Mouse (Mus musculus): ENCODE measurements around the gene Cdh23.

The Cdh23 gene

DNA sequence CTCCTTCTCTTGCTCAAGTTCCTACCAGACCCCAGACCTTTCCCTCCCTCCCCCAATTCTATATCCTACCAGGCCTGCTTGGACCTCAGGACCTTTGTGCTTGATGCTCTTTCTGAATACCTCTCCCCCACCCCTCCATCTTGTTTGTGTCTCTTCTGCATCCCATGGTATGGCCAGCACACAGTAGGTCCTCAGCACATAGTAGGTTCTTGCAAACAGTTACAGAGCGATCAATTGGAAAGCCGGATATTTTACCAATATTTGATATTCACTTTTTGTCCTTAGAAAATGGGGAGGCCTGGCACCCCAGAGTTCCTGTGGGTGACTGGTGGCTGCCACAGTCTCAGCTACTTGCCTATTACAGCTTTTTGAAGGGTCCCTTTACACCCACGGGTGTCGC, 361.3 kb downstream of the Cdh23 start:
- no peak for DNase-seq (ENCODE audit: low spot score)

DNA sequence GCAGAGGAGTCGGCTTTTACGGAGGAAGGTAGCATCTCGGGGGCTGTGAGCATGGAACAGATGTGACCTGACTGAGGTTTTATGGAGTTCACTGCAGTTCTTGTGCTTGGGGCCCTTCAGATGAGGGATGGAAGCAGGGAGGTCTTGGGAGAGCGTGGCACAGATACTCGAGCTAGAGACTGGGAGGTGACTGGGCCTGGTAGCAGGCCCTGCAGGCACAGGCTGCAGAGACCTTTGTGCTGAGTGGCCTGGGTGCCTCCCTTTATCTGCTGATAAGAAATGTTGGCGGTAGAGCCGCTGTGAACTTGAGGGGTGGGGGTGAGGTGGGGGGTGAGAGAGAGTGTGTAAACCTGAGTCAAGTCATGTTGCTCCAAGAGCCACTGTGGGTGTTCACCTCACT, 361.7 kb downstream of the Cdh23 start:
- no peak for DNase-seq (ENCODE audit: low spot score)

DNA sequence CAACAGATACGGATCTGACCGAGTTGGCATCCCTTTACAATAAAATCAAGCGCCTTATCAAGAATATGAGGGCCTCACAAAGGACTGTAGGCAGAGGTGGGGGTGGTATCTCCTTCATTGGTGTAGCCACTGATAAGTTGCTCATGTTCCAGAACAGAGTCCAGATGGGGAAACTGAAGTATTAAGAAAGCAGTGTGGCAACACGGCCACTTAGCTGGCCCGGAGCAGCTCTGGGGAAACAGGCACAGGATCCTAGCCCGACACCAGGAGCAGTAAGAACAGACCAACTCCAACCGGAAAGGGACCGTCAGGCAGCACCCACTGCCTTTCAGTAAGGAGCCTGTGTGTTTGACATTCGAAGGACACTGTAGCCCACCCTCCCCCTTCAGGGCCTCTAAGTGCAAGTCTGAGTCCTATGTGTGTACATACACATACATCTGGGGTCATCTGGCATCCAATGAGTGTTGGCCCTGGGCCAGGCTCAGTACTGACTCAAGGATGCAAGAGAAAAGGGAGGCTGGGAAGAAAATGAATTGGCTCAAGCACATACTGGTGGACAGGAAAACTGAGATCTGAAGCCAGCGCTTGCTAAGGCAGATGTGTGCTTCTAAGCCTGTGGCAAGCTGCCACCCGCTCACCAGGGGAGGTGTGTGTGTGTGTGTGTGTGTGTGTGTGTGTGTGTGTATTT, 367.2 kb downstream of the Cdh23 start:
- no peak for DNase-seq (ENCODE audit: low spot score)

DNA sequence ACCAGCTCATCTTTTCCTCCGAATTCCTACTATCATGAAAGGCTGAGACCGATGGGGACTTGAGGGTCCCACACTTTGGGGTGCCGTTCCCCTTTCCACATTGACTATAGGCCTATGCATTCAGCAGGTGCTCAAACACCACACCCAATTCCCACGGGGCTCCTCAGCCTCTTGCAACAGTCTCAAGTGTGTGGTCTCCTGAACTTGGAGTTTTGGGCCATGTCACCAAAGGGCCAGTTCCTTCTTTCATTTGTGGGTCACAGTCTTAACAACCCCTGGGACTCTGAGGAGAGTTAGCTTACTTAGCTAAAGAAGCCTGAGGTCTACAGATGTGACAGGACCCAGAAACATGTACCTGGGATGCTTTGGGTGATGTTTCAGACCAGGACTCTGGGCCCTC, 380.1 kb downstream of the Cdh23 start:
- no peak for DNase-seq (ENCODE audit: low spot score)

DNA sequence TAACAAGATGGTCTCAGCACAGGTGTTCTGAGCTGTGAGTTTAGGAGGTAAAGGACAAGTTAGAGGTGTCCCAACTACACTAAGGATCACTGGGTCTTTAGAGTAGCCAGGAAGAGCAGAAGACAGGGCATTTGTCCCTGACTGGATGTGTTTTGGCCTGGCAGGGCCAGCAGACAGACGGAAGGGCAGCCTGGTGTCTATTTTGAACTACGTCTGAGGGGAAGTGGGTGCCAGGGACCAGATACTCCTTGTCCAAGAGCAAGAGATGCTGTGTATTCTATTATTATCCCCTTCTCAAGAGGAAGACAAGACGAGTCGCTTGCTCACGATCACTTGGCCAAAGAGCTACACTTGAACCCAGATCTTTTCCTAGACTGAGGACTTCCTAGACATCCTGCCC, 382.7 kb downstream of the Cdh23 start:
- DNase-seq (ENCODE audit: low spot score): no peak

DNA sequence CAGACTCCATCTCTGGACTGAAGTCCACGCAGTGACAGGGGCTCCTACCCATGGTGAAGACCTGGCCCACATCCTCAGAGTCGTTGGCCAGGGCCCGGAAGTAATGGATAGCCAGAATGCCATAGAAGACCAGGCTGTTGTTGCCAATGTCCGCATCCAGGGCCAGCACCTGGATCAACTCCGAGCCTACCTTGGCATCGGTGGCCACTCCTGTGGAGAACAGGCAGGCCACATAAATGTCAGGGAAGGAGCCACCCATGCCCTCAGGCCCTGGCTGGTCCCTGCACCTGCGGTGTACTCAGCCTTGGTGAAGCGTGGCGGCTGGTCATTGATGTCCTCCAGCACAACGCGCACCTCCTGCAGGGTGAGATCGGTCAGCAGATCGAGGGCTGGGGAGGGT, 385.7 kb downstream of the Cdh23 start:
- DNase-seq (ENCODE audit: low spot score): no peak

DNA sequence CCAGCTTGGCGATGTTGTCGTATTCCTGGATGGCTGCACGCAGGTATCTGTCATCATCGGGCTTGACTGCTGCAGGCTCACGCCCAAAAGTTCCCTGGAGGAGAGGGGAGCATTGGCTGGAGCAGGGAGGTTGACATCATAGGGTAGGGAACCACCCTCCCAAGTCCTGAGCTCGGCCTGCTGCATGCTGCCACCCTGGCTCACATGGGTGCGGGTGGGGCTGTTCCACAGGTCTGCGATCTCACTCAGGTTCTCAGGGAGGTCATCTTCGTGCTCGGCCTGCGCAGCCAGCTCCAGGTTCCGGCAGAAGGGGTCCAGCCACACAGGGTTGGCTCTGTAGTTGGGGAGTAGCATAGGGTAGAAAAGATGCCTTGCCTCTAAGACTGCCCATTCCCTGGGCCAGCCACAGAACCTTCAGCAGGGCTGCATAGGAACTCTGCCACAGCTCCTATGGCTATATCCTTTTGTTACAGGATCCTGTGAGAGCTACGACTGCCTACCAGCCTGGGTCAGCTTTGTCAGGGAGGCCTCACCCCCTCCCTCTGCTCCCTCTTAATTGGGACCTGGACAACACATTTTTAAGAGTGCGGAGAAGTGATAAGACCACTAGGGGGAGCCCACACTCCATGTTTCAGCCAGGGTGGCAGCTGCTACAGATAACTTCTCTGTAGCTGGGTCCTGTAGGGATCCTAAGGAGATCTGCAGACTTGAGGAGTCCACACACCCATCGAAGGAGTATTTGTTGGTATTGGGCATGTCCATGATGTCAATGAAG, 391.2 kb downstream of the Cdh23 start:
- peak; percentile 52 for DNase-seq (ENCODE audit: low spot score)

DNA sequence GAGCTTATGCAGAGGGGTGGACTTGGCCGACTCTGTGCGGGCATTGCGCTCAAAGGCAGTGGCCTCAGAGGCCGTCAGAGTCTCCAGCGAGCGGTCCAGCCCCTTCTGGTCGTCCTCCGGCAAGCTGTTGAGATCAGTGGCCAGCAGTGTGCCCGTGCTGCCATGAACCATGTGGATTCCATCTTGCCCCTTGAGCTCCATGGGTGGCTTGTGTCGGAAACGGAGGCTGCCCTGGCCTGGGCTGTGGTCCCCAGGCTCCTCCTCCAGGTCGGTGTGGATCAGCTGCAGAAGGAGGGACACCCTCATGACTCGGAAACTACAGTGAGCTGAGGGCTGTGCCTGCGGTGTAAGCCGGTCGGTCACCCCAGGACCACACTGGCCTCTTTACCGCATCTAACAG, 392.9 kb downstream of the Cdh23 start:
- DNase-seq (ENCODE audit: low spot score): no peak

DNA sequence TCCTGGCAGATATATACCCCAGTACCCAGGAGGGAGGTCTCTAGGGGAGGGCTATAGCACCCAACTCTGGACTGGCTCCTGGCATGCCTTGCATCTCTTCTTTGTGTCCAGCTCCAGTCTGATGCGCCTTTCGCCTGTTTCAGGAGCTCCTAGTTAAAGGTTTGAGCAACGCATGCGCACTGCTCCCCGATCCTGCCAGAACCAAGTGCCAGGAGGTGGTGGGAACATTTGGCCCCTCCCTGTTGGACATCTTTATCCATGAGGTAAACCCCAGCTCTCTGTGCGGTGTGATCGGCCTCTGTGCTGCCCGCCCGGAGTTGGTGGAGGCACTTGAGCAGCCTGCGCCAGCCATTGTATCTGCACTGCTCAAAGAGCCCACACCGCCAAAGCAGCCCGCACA, 396.7 kb downstream of the Cdh23 start:
- no peak for DNase-seq (ENCODE audit: low spot score)

DNA sequence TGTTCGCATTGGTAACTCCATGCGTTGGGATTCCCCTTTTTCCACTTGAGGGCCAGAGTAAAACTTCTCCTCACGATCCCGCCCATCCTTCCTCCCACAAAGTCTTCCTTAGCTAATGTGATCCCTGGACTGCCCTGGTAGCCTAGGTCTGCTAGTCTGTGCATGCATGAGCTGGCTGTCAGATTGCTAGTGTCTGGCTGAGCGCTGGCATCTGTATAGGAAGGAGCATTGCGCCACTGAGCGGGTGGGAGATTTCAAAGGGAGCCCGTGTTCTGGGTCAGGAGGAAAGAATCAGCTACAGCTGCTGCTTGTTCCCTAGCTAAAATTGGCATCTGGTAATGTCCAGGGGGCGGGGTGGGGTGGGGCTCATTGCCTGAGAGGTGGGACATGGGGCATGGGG, 400.3 kb downstream of the Cdh23 start:
- DNase-seq (ENCODE audit: low spot score): no peak

DNA sequence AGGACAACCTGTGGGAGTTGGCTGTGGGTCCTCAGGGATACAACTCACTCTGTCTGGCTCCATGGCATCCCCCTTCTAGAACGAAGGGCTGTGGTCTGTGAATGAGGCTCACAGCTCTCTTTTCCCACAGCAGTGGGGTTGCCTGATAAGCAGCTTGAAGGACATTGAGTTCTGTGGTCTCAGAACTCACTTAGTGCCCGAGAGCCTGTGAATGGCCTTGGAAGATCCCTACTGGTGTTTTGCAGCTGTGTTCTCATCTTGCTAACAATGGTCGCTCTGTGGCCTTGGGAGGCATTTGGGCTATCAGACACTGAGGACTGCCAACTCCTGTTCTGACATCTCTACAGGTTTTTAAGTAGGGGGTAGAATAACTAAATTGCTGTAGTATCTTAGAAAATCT, 400.9 kb downstream of the Cdh23 start:
- DNase-seq (ENCODE audit: low spot score): no peak

DNA sequence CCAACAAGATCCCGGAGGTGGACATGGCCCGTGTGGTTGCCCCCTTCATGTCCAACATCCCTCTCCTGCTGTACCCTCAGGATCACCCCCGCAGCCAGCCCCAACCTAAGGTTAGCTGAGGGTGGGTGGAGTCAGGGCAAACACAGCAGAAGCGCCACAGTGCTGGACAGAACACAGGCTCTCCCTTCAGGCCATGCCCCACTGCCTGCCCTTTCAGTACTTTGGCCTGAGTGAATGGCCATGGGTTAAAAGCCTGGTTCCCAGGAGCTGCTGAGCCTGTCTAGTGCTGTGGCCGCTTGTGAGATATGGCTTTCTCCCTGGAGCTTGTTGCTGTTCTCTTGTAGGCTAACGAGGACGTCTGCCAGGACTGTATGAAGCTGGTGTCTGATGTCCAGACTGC, 401.7 kb downstream of the Cdh23 start:
- no peak for DNase-seq (ENCODE audit: low spot score)

DNA sequence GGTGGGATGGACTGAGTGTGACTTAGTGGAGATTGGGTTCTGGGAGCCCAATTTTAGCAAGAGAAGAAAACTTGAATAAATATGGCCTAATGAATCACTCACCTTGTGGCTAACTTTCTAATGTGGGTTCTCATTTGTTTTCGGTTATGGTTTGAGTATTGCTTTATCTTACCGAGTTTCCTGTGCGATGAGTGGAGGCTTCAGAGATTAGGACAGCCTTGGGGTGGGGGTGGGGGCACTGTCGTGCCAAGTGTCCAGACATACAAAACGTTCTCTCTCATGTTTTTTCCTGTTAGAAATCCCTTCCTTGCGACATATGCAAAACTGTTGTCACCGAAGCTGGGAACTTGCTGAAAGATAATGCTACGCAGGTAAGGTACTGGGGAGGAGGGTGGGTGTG, 404.1 kb downstream of the Cdh23 start:
- no peak for DNase-seq (ENCODE audit: low spot score)

DNA sequence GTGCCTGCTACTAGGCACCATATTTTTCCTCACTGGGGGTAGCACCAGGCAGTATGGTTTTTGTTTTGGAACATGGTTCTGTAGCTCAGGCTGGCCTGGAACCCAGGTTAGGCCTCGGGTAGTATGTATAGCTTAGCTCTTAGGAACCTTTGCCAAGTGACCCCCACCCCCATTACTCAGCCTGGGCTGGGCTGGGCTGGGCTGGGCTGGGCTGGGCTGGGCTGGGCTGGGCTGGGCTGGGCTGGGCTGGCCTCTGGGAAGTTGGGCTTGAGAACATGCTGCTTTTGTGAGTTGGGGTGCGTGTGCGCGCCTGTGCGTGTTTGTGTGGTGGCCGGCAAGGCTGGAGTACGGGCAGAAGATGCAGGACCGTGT, 405.6 kb downstream of the Cdh23 start:
- no peak for DNase-seq (ENCODE audit: low spot score)

DNA sequence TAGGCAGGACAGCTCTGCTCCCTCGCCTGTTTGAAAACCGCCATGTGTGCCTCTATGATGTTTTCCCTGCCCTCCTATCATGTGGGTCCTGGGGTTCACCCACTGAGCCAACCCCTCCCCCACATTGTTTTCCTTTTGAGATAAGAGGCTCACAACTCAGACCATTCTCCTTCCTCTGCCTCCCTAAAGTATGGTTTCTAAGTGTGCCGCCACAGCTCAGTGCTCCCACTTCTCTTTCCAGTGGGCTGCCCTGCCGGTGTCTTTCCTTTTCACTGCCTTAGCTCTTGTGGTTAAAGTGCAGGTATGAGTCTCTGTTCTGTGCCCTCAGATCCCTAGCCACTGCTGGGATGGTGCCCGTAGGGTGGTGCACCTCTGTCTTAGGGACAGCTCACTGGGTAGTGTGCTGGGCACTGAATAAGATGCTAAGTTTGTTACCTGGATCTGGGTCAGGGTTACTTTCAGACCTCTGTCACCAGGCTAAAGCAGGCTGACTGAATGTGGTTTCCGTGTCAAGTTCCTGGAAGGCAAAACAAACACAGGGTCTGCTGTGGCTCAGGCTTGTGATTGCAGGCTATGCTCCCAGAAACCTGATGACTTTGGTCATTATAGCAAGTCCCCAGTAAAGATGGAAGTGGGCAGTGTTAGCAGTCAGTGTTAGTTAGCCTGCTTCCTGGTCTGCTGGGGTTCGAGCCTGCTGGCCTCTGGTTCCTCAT, 406.1 kb downstream of the Cdh23 start:
- no peak for DNase-seq (ENCODE audit: low spot score)

DNA sequence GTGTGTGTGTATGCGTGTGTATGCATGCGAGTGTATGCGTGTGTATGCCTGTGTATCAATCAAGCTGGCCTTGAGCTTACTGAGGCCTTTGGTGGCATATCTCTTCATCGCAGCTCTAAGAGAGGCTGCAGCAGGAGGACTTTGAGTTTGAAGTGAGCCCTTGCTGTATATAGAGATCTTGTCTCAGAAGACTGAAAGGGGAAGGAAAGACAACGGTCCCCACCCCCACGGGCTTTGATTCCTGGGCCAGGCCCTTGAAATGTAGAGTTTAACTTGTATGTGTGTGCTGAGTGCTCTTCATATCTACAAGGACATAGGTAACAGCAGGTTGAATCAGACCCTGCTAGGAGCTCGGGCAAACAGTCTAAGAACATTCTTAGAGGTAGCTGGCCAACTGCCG, 407.1 kb downstream of the Cdh23 start:
- DNase-seq (ENCODE audit: low spot score): no peak

DNA sequence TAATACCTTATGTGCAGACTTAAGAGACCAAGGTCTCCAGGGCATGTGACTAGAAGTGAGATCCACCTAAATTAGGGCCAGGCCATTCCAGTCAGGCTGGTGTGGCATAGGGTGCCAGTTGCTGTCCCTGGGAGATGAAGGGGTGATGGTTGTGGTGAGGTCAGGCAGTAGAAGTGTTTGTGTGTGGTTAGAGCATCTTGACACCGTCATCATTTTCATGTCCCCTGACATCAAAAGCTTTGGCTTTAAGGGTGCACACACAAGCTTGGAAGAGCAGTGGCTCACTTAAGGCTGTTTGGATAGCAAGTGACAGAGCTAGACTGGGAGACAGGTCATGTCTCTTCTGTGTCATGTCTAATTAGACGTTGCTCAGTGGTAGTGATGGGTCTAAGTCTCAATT, 408.6 kb downstream of the Cdh23 start:
- no peak for DNase-seq (ENCODE audit: low spot score)

DNA sequence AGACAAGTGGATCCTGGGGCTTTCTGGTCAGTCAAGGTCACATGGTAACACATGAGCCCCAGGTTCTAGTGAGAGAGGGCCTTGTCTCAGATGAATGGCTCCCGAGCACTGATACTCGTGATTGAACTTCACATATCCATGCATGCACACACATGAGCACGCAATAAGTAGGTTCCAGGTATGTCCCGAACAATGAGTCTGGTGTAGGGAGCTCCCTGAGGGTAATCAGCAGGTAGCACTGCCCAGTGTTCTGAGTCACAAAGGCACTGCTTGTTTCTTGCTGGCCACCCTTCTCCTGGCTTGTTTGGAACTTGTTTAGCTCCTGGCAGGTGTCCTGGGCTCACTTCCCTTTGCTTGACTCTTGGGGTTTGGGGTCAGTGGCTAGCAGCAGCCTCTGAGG, 409.1 kb downstream of the Cdh23 start:
- DNase-seq (ENCODE audit: low spot score): no peak

DNA sequence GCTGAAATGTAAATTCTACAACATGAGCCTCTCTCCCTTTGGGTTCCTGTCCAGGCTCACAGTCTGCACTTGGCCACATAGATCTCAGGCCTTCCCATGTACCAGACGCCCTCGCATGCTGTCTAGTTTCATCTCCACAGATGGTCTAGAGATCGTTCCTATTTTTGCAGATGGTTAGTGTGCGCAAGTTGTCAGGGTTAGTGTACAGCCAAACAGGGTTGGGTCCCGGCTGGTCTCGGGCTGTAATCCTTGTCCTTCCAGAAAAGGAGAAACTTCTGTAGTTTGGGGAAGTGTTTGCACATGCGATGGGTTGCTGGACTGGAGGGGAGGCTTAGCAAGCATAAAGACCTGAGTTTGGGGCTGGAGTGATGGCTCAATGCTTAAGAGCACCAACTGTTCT, 409.7 kb downstream of the Cdh23 start:
- DNase-seq (ENCODE audit: low spot score): no peak

DNA sequence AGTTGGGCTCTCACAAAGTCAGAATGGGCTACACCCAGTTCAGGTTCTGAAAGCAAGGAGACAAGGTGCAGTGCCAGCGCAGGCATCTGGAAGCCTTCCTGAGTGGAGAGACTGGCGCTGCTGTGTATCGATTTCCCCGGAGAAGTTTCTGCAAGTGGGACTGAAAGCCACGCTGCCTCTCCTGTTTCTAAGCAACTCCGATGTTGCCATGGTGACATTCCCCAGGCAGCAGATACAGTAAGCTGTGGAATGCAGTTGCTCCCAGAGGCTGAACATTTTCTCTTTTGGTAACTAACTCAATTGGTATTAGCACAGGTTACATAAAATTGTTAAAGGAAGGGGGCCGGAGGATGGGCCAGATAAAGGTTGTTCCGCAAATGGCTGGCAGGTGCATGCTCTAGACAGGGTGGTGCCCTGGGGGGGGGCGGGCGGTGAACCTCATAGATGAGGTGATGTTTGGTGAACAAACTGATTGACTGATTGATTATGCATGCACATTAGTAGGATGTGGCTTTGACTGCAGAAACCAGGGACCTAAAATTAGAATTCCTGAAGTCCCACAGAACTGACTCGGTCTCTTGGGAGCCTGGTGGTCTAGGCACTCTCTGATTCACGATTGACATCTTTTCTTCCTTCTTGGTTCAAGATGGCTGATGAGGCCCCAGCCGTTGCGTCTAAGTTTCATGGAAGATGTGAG, 410.5 kb downstream of the Cdh23 start:
- DNase-seq (ENCODE audit: low spot score): no peak

DNA sequence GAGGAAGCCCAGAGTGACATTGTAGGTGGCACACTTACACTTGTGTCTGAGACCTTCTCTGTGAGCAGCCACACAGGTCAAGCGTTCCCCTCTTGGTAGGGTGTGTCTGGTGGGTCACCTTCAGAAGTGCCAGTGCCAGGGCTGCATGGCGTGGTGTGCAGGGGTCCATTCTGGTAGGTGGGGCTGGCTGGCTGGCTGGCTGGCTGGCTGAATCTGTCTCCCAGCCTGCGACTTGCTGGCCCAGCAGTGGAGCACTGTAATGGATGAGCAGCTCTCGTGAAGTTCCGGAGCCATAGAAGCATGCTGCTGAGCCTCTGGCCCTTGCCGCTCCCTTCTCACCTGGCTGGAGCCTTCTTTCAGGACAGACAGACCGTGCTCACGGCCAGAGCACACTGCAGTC, 411.1 kb downstream of the Cdh23 start:
- DNase-seq (ENCODE audit: low spot score): no peak

DNA sequence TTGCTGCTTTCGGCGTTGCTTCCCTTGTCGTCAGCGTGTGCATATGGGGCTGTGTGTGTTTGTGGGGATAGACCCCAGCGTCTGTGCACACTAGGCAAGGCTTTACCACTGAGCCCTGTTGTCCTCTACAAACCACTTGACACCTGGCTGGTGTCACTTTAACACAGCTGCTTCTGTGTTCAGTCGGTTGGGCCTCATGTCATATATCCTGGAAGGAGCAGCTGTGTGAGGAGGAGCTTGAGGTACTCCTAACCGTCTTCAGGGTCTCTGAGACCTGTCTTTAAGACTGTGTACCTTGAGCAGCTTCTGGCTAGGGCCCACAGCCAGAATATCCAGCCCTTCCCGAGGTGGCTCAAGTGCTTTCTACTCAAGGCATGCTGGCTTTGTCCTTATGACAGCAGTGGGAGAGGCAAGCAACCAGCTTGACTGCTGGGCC, 411.6 kb downstream of the Cdh23 start:
- no peak for DNase-seq (ENCODE audit: low spot score)

DNA sequence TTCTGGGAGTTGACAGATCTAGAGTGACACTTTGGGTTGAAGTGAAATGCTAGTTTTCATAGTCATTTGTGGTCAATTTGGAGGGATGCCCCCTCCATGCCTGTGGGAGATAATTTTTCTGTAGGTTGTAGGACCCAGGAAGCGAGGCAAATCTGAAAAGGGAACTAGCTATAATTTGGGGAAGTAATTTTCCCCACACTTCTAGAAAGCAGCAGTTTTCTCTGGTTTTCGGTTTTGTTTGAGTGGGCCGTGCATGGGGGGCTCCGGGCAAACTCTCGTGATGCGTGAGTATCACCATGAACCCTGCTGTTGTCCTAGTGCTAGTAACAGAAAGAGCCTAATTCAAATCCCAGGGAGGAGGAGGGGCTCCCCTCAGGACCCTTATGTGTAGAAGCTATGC, 412.0 kb downstream of the Cdh23 start:
- no peak for DNase-seq (ENCODE audit: low spot score)

All from ovary, postnatal 10 days (tissue).